Mouse (Mus musculus) lung, postnatal 10 days (tissue): ENCODE data around the gene Otop3.
"Not testable (repeated sequence)": the region's sequence is repeated elsewhere in the genome, so short reads cannot be mapped to it uniquely, and the experiment has no call there.

Source experiments
- DNase-seq: peaks from one replicate; pipeline ENCODE4 v3.0.0; 2021

Gene Otop3

GRCm38 (mm10) chr11:115367395-115367944 is 32.9 kb downstream of the Otop3 start, which contains the start of gene Hid1:
Gene Hid1 (minus strand): TSS chr11:115367756.
- peak; percentile 83 for DNase-seq

- no peak for DNase-seq
Measured at GRCm38 (mm10) chr11:115370368-115370767, 35.8 kb downstream of the Otop3 start.

- no peak for DNase-seq
Measured at GRCm38 (mm10) chr11:115371354-115371753, 36.8 kb downstream of the Otop3 start.

GRCm38 (mm10) chr11:115372015-115372414 is 37.5 kb downstream of the Otop3 start:
- DNase-seq: no peak

GRCm38 (mm10) chr11:115372737-115373136 is 38.2 kb downstream of the Otop3 start:
- no peak for DNase-seq

- DNase-seq: peak; percentile 90
Measured at GRCm38 (mm10) chr11:115373805-115374694, 39.5 kb downstream of the Otop3 start.

- no peak for DNase-seq
Measured at GRCm38 (mm10) chr11:115374695-115375425, 40.3 kb downstream of the Otop3 start.

- DNase-seq: no peak
Measured at GRCm38 (mm10) chr11:115376722-115377121, 42.2 kb downstream of the Otop3 start.

GRCm38 (mm10) chr11:115377254-115377653 is 42.7 kb downstream of the Otop3 start:
- no peak for DNase-seq

GRCm38 (mm10) chr11:115377854-115378253 is 43.3 kb downstream of the Otop3 start:
- DNase-seq: no peak

GRCm38 (mm10) chr11:115381276-115381675 is 46.7 kb downstream of the Otop3 start:
- peak; percentile 32 for DNase-seq

- DNase-seq: peak; percentile 97
Measured at GRCm38 (mm10) chr11:115381743-115382539, 47.4 kb downstream of the Otop3 start, which contains the start of gene Cdr2l. Gene Cdr2l (plus strand): TSS chr11:115381916.

- peak; percentile 18 for DNase-seq
Measured at GRCm38 (mm10) chr11:115382891-115383290, 48.4 kb downstream of the Otop3 start.

GRCm38 (mm10) chr11:115383701-115384474 is 49.4 kb downstream of the Otop3 start:
- DNase-seq: peak; percentile 73

GRCm38 (mm10) chr11:115384587-115384986 is 50.1 kb downstream of the Otop3 start:
- DNase-seq: peak; percentile 43

- not testable (repeated sequence) for DNase-seq
Measured at GRCm38 (mm10) chr11:115386859-115387258, 52.3 kb downstream of the Otop3 start.

- no peak for DNase-seq
Measured at GRCm38 (mm10) chr11:115391358-115391757, 56.8 kb downstream of the Otop3 start.

- no peak for DNase-seq
Measured at GRCm38 (mm10) chr11:115393721-115394325, 59.3 kb downstream of the Otop3 start.
